Mouse (Mus musculus) MEL (cell line): ENCODE results near the gene Supt4a. TPM values are rescaled to one million over a fixed set of nuclear protein-coding genes. Genes with fewer than 3 reads are reported as not detected.
A peak's percentile ranks its signal among the peaks of the same experiment; 100 is the strongest.

ENCODE experiments used
- DNase-seq: peaks from one replicate; pipeline ENCODE4 v3.0.0; 2011; ENCODE audit warnings: low read depth, low spot score
- H3K27ac ChIP-seq: 2 replicates; pipeline ENCODE4 v1.5.1; 2012; ENCODE audit warnings: low read depth, mild to moderate bottlenecking, control low read depth, low read length, moderate library complexity; ENCODE audit not compliant: control insufficient read depth
- H3K27me3 ChIP-seq, 2 experiments: fragments of 150-350 bp in 1 of 2; sonication (generic) in 1 of 2; 2 replicates each; pipeline ENCODE4 v1.6.1; 2012; ENCODE audit warnings: low read length in 2 of 2, mild to moderate bottlenecking in 2 of 2, improper control_type of control experiment in 1 of 2, moderate library complexity in 1 of 2; ENCODE audit not compliant: insufficient read depth in 2 of 2, control insufficient read depth in 1 of 2
- H3K36me3 ChIP-seq, 2 experiments: 2 replicates each; pipeline ENCODE4 v1.6.1; 2012 to 2014; ENCODE audit warnings: low read length in 2 of 2, improper control_type of control experiment in 1 of 2, inconsistent platforms in 1 of 2, mild to moderate bottlenecking in 1 of 2; ENCODE audit not compliant: insufficient read depth in 2 of 2, control insufficient read depth in 1 of 2
- H3K4me1 ChIP-seq, 2 experiments: fragments of 150-350 bp in 1 of 2; sonication (generic) in 1 of 2; 2 replicates each; pipeline ENCODE4 v1.6.1; 2012; ENCODE audit warnings: low read length in 2 of 2, improper control_type of control experiment in 1 of 2, mild to moderate bottlenecking in 1 of 2; ENCODE audit not compliant: insufficient read depth in 2 of 2, control insufficient read depth in 1 of 2
- H3K4me3 ChIP-seq, 2 experiments: fragments of 150-350 bp in 1 of 2; sonication (generic) in 1 of 2; 2 replicates each; pipeline ENCODE4 v1.5.1; 2012; ENCODE audit warnings: low read depth in 2 of 2, low read length in 2 of 2, mild to moderate bottlenecking in 2 of 2, moderate library complexity in 2 of 2, control low read depth in 1 of 2, improper control_type of control experiment in 1 of 2; ENCODE audit not compliant: control insufficient read depth in 1 of 2, insufficient read depth in 1 of 2
- H3K79me2 ChIP-seq: 2 replicates; pipeline ENCODE4 v1.6.1; 2012; ENCODE audit warnings: mild to moderate bottlenecking, low read length, moderate library complexity; ENCODE audit not compliant: control insufficient read depth, poor library complexity, insufficient read depth
- H3K9ac ChIP-seq: 2 replicates; pipeline ENCODE4 v1.6.1; 2012; ENCODE audit warnings: low read depth, mild to moderate bottlenecking, control low read depth, low read length, moderate library complexity; ENCODE audit not compliant: control insufficient read depth, poor library complexity, severe bottlenecking
- H3K9me3 ChIP-seq: fragments of 150-350 bp; sonication (generic); replicated peaks from 2 replicates; pipeline ENCODE4 v1.6.1; 2012; ENCODE audit warnings: mild to moderate bottlenecking, low read length, improper control_type of control experiment, moderate library complexity; ENCODE audit not compliant: insufficient read depth
- BHLHE40 ChIP-seq: IDR thresholded peaks from 2 replicates; pipeline ENCODE4 v1.6.1; 2012; ENCODE audit warnings: low read depth, mild to moderate bottlenecking, inconsistent platforms, low read length, improper control_type of control experiment, borderline replicate concordance
- CHD1 ChIP-seq: IDR thresholded peaks from 2 replicates; pipeline ENCODE4 v1.6.1; 2012; ENCODE audit warnings: low read depth, mild to moderate bottlenecking, inconsistent platforms, low read length, improper control_type of control experiment
- CHD2 ChIP-seq: IDR thresholded peaks from 2 replicates; pipeline ENCODE4 v1.6.1; 2011; ENCODE audit warnings: low read length, improper control_type of control experiment
- CTCF ChIP-seq, 3 experiments: IDR thresholded peaks in 2 of 3; conservative IDR thresholded peaks in 1 of 3; 2 replicates each; pipeline ENCODE4 v1.5.1; 2011 to 2012; ENCODE audit warnings: low read length in 3 of 3, low read depth in 2 of 3, mild to moderate bottlenecking in 2 of 3, improper control_type of control experiment in 1 of 3, inconsistent platforms in 1 of 3, mixed read lengths in 1 of 3, moderate library complexity in 1 of 3; ENCODE audit not compliant: control insufficient read depth in 1 of 3, insufficient read depth in 1 of 3, poor library complexity in 1 of 3, severe bottlenecking in 1 of 3
- E2F4 ChIP-seq: IDR thresholded peaks from 2 replicates; pipeline ENCODE4 v1.6.1; 2011; ENCODE audit warnings: low read depth, low read length, improper control_type of control experiment, borderline replicate concordance
- ELF1 ChIP-seq: IDR thresholded peaks from 2 replicates; pipeline ENCODE4 v1.6.1; 2014; ENCODE audit warnings: low read depth, mild to moderate bottlenecking, inconsistent platforms, low read length, improper control_type of control experiment, moderate library complexity
- EP300 ChIP-seq, 2 experiments: IDR thresholded peaks; 2 replicates each; pipeline ENCODE4 v1.6.1; 2011; ENCODE audit warnings: improper control_type of control experiment in 2 of 2, low read length in 2 of 2, low read depth in 1 of 2, mild to moderate bottlenecking in 1 of 2
- MAFK ChIP-seq: IDR thresholded peaks from 2 replicates; pipeline ENCODE4 v1.6.1; 2011; ENCODE audit warnings: low read depth, mild to moderate bottlenecking, low read length, improper control_type of control experiment, borderline replicate concordance
- MAX ChIP-seq: IDR thresholded peaks from 2 replicates; pipeline ENCODE4 v1.6.1; 2011; ENCODE audit warnings: low read length, improper control_type of control experiment
- MYB ChIP-seq: IDR thresholded peaks from 2 replicates; pipeline ENCODE4 v1.6.1; 2011; ENCODE audit warnings: mild to moderate bottlenecking, low read depth, low read length, improper control_type of control experiment
- NRF1 ChIP-seq: IDR thresholded peaks from 2 replicates; pipeline ENCODE4 v1.6.1; 2014; ENCODE audit warnings: low read depth, mild to moderate bottlenecking, inconsistent platforms, low read length, improper control_type of control experiment, moderate library complexity; ENCODE audit not compliant: poor library complexity, insufficient read depth, severe bottlenecking
- RAD21 ChIP-seq: IDR thresholded peaks from 2 replicates; pipeline ENCODE4 v1.6.1; 2011; ENCODE audit warnings: mild to moderate bottlenecking, low read depth, low read length, improper control_type of control experiment
- SIN3A ChIP-seq: IDR thresholded peaks from 2 replicates; pipeline ENCODE4 v1.6.1; 2012; ENCODE audit warnings: low read length, improper control_type of control experiment, inconsistent platforms
- SMC3 ChIP-seq: IDR thresholded peaks from 2 replicates; pipeline ENCODE4 v1.6.1; 2011; ENCODE audit warnings: low read depth, low read length, improper control_type of control experiment
- TAL1 ChIP-seq: IDR thresholded peaks from 2 replicates; pipeline ENCODE4 v1.6.1; 2012; ENCODE audit warnings: mild to moderate bottlenecking, inconsistent platforms, low read length, moderate library complexity, mixed read lengths
- TCF12 ChIP-seq: IDR thresholded peaks from 2 replicates; pipeline ENCODE4 v1.6.1; 2014; ENCODE audit warnings: low read depth, mild to moderate bottlenecking, inconsistent platforms, low read length, improper control_type of control experiment, moderate library complexity
- USF1 ChIP-seq: IDR thresholded peaks from 2 replicates; pipeline ENCODE4 v1.6.1; 2014; ENCODE audit warnings: low read depth, mild to moderate bottlenecking, inconsistent platforms, low read length, improper control_type of control experiment, moderate library complexity
- USF2 ChIP-seq, 2 experiments: IDR thresholded peaks; 2 replicates each; pipeline ENCODE4 v1.6.1; 2011 to 2012; ENCODE audit warnings: improper control_type of control experiment in 2 of 2, low read length in 2 of 2, borderline replicate concordance in 1 of 2, inconsistent platforms in 1 of 2, low read depth in 1 of 2, mild to moderate bottlenecking in 1 of 2; ENCODE audit not compliant: insufficient read depth in 1 of 2
- ZC3H11A ChIP-seq: IDR thresholded peaks from 2 replicates; pipeline ENCODE4 v1.6.1; 2012; ENCODE audit warnings: low read depth, mild to moderate bottlenecking, inconsistent platforms, low read length, improper control_type of control experiment
- ZKSCAN1 ChIP-seq: IDR thresholded peaks from 2 replicates; pipeline ENCODE4 v1.6.1; 2012; ENCODE audit warnings: low read depth, mild to moderate bottlenecking, inconsistent platforms, low read length, improper control_type of control experiment, moderate library complexity
- polyA plus RNA-seq, 2 experiments: library from polyadenylated mRNA; stranded (reverse) in 1 of 2; unstranded in 1 of 2; fragments of >175 nt in 1 of 2; fragments of >200 nt in 1 of 2; gene quantifications; 2 replicates each; pipeline versions ENCODE4 v1.2.1 to v1.2.4; 2012; ENCODE audit warnings: low replicate concordance in 2 of 2, low read depth in 1 of 2; ENCODE audit not compliant: insufficient read length in 2 of 2, insufficient read depth in 1 of 2, missing spikeins in 1 of 2
- total RNA-seq: library from RNA; depleted of rRNA; stranded (reverse); fragments of 300-350 nt; gene quantifications from 2 replicates; pipeline ENCODE4 v1.2.3, GENCODE M21; 2012

Supt4a gene
- total and polyA plus RNA-seq, 3 experiments: 223 to 332 TPM; not detected in 1

DNA sequence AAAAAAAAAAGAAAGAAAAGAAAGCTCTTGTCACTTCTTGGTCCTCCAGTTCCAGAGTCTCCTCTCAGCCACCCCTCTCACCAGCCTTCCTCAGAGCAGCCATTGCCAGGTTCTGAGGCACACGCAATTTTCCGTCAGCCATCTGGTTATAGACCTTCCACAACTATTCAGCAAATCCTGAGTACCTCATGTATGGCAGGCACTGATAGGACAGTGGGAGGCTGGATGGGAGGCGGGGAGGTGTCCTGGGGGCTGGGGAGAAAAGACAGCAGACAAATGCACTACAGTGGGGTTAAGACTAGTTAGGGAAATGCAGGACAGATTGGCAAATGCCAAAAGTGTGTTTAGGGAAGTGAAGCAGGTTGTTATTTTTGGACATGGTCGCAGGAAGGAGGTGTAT lies 25.2 kb upstream of the Supt4a start:
- Histone ChIP-seq H3K9me3 (no peaks in the 10 kb centered on the region), H3K4me3 (no peak overlapping the region), H3K79me2 (no peaks in the 10 kb centered on the region), H3K9ac (no peak overlapping the region), H3K27me3 (no peaks in the 10 kb centered on the region), H3K36me3 (0 out of 4 replicates have a peak, but pooled peaks cover 0 to 3% of the 10 kb centered on the region in 2 experiments), H3K4me1 (peaks cover 0 to 3% of the 10 kb centered on the region in 2 experiments; a peak in 1 of 4 replicates), H3K27ac (no peak overlapping the region)
- no peak for DNase-seq
- TF ChIP-seq CHD1 (no peak), ELF1 (no peak), EP300 (IDR thresholded peaks at IDR 0.05; ENCODE audit: low read depth in 1 of 2, low read length in 2 of 2) (no peak), BHLHE40 (no peak), SMC3 (no peak), ZKSCAN1 (no peak), NRF1 (no peak)

GRCm38 (mm10) chr11:87715999-87716398 lies 21.4 kb upstream of the Supt4a start:
- Histone ChIP-seq H3K9me3 (no peaks in the 10 kb centered on the region), H3K27me3 (no peaks in the 10 kb centered on the region), H3K9ac (no peak overlapping the region)
- TF ChIP-seq CTCF (IDR thresholded peaks at IDR 0.05 in 2 of 3, conservative IDR thresholded peaks at IDR 0.05 in 1 of 3; ENCODE audit: control insufficient read depth in 1 of 3, insufficient read depth in 1 of 3, low read depth in 2 of 3, low read length in 3 of 3, poor library complexity in 1 of 3, severe bottlenecking in 1 of 3): peak; percentile 35 to 53 (median 41); a peak in 5 of 6 replicates
- peak; percentile 53 for TF ChIP-seq RAD21
- TF ChIP-seq SMC3: peak; percentile 61
- no peak for TF ChIP-seq MAFK
- TF ChIP-seq TCF12: no peak
- no peak for TF ChIP-seq MAX
- no peak for TF ChIP-seq MYB
- peak; percentile 53 for TF ChIP-seq ZC3H11A
- TF ChIP-seq, all 39 proteins: peak for 4
- Histone ChIP-seq H3K27ac (no peak overlapping the region), H3K4me1 (no peaks in the 10 kb centered on the region), H3K36me3 (no peaks in the 10 kb centered on the region), H3K4me3 (no peak overlapping the region), H3K79me2 (no peaks in the 10 kb centered on the region)
- peak; percentile 62 for DNase-seq

DNA sequence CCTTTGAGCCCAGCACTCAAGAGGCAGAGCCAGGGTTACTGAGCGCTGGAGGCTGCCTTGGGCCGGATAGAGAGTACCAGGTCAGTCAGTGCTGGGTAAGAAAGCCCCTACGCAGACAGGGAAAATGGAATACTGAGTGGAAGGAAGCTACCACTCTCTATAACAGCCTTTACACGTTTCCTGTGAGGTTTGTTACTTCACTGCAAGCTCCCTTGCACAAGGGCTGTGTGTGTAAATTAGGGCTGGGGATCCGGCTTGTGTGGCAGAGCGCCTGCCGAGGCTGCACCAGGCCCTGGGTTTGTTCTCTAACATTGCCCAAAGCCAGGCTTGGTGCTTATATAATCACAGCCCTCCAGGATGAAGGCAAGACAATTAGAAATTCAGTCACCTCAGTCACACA lies 17.8 kb upstream of the Supt4a start:
- TF ChIP-seq TAL1: no peak
- no peak for TF ChIP-seq USF1
- no peak for TF ChIP-seq USF2 (IDR thresholded peaks at IDR 0.05; ENCODE audit: borderline replicate concordance in 1 of 2, insufficient read depth in 1 of 2, low read depth in 1 of 2, low read length in 2 of 2)
- no peak for TF ChIP-seq CHD2
- TF ChIP-seq E2F4: no peak
- TF ChIP-seq SIN3A: no peak
- H3K4me1 ChIP-seq: peaks cover 0 to 3% of the 10 kb centered on the region in 2 experiments; a peak in 3 of 4 replicates
- H3K9ac ChIP-seq: no peak overlapping the region
- H3K4me3 ChIP-seq: no peak overlapping the region
- H3K79me2 ChIP-seq: no peaks in the 10 kb centered on the region
- no peaks in the 10 kb centered on the region for H3K27me3 ChIP-seq
- peaks cover 0 to 2% of the 10 kb centered on the region in 2 experiments; a peak in 2 of 4 replicates for H3K36me3 ChIP-seq
- H3K27ac ChIP-seq: no peak overlapping the region
- H3K9me3 ChIP-seq: no peaks in the 10 kb centered on the region
- DNase-seq: no peak
